Mouse (Mus musculus) adrenal gland, adult 10 weeks (tissue): ENCODE results near the gene Gm1123. TPM values are rescaled to one million over a fixed set of nuclear protein-coding genes. Genes with fewer than 3 reads are reported as not detected.

ENCODE experiments used
- polyA plus RNA-seq: library from polyadenylated mRNA; stranded (reverse); fragments of 350-450 nt; fragmentation: Illumina TruSeq; extraction: RNeasy Lipid Tissue Mini Kit (QIAGEN cat#74804); gene quantifications from one replicate; pipeline ENCODE4 v1.2.3, GENCODE M21; 2014; ENCODE audit warnings: low read depth, low replicate concordance

Gene Gm1123
- polyA plus RNA-seq = not detected

DNA sequence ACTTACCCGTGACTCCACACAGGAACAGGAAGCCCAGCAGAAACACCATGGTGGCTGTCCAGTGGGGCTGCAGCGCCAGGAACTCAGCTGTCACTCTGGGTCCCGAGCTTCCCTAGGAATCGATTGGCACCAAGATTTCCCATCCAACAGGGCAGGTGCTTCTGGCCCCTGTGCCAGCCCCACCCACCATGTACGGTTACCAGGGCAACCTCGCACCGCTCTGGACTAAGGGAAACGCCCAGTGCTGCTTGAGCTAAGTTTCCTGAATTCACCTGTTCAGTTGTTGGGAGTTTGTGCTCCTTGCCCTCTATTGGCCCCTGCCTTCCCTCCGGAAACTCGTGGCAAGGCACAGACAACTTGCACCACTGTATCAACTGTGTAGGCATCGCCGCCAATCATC lies at the start of gene Gm1123:
Gene Gm1123 (minus strand): TSS at position 141 of the 400 bp plus-strand sequence.

GRCm38 (mm10) chr9:98985800-98986475 lies 49.6 kb downstream of the Gm1123 start, which contains the start of gene Faim:
Gene Faim (plus strand): TSS chr9:98986373.

Other genes with a start within 250 kb of the Gm1123 start
- not detected for gene Prr23a1, start 193.2 kb downstream of the Gm1123 start, polyA plus RNA-seq
- not detected for gene Prr23a2, start 179.2 kb downstream of the Gm1123 start, polyA plus RNA-seq
- gene Prr23a3, start 170.9 kb downstream of the Gm1123 start, polyA plus RNA-seq = not detected
- gene 7420426K07Rik, start 132.6 kb downstream of the Gm1123 start, polyA plus RNA-seq = not detected
- 0.41 TPM for gene Foxl2, start 80.4 kb downstream of the Gm1123 start, polyA plus RNA-seq
- gene Faim, start 49.3 kb downstream of the Gm1123 start, polyA plus RNA-seq = 24.0 TPM
- 19.4 TPM for gene Pik3cb, start 104.9 kb upstream of the Gm1123 start, polyA plus RNA-seq
- not detected for gene Faiml, start 201.5 kb upstream of the Gm1123 start, polyA plus RNA-seq
- gene Cep70, start 207.7 kb upstream of the Gm1123 start, polyA plus RNA-seq = 29.8 TPM